Mouse (Mus musculus) embryo, embryonic 10 days (tissue): ENCODE results near the gene Mrpl32.

ENCODE experiments used
- DNase-seq: peaks from one replicate; pipeline ENCODE4 v3.0.0-alpha.2; 2015; ENCODE audit warnings: low spot score

Gene Mrpl32

DNA sequence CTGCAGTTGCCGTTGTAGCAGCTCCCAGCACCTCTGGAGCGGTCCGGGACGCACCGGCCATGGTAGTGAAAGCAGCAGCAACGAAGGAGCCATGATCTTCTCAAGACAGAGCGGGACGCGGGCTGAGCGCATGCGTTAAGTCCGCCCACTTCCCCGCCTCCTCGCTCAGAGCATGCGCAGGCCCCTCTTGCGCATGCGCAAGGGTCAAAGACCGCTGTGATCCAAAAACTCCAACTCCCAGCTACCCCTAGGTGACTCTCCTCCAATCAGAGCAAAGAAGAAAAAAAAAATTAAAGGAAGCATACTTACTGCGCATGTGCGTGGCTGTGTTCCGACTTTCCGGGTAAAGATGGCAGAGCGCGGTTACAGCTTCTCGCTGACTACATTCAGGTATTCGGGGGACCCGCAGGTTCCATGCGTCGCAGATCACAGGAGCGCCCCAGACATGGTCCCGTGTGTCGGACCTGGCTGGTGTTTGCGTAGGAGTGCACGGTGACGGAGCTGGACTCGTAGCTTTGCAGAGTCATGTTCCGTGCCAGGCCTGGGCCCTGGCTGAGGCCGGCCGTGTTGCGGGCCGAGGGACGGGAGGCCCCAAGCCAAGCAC, at the start of gene Mrpl32, which contains the start of gene Psma2:
TSS of gene Mrpl32 (minus strand) at position 240 of the 604 bp plus-strand sequence.
TSS of gene Psma2 (plus strand) at position 315 of the 604 bp plus-strand sequence.
- peak; percentile 98 for DNase-seq

DNA sequence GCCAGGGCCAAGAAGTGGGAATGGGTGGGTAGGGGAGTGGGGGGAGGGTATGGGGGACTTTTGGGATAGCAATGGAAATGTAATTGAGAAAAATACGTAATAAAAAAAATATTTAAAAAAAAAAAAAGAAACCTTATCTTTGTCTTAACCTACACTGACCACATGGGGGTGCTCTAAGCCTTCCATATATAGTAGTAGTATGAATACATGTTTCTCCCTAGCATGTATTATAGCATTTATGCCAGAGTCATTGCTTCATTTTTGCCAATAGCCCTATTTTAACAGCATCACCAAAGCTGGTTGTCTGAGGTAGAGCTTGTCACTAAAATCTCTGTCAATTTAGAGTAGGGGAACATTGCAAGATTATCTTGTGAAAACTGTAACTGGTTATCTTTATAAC, 36.3 kb upstream of the Mrpl32 start:
- peak; percentile 61 for DNase-seq

DNA sequence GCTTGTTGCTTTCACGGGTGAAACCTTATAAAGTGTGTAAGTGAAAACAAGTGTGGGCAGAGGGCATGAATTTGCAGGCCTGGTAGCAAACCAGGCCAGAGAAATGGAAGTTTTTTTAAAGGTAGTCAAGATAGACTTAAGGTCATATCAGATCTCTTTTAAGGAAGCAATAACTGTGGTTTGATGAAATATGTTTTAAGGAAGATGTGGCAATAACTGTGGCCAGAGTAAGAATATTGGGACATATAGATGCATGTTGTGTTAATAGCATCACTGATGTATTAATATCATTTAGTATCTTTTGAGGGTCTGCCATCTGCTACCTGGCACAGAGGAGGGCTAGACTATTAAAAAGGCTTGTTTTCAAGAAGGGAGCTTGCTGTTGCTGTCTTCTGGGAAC, 27.0 kb upstream of the Mrpl32 start:
- DNase-seq = no peak

DNA sequence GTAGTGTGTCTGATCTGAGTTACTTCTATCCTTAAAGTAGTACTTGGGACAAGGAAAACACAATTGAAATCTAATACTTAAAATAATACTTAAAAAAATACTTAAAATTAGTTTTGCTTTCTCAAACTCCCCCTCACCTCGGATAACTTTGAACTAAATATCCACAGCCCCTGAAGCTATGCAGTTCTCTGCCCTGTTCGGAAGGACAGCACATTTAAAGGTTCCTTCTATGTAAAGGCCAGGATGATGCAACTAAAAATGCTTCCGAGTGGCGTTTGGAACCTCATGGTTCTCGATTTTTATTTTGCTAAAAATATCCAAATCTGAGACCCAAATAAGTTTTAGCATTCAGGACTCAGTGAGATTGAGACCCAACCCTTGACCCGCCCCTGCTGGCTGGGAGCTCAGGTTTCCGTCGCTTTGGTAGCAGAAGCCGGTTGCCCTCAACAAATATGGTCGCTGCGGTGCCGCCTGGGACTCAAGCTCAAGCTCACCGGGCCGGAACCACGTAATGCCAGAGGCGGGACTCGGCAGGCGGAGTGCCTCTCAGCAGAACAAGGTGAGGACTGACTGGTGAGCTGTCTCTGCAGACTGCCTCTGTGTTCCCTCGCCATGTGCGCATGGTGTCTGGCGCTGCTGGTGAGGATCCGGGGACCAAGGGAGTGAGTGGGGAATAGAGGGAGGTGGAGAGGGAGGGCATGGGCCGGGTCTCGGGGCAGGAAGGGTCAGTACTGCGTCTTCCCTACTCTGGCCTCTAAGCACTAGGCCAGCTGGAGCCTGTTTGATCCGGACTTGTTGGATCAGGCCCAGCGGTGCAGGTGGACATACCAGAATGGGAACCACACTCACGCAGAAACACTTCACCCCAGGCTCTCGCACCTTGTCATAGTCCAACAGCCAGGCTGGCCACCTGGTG, 17.0 kb upstream of the Mrpl32 start, which contains the start of gene AW209491:
TSS of gene AW209491 (plus strand) at position 429 of the 916 bp plus-strand sequence.
- DNase-seq = peak; percentile 98

DNA sequence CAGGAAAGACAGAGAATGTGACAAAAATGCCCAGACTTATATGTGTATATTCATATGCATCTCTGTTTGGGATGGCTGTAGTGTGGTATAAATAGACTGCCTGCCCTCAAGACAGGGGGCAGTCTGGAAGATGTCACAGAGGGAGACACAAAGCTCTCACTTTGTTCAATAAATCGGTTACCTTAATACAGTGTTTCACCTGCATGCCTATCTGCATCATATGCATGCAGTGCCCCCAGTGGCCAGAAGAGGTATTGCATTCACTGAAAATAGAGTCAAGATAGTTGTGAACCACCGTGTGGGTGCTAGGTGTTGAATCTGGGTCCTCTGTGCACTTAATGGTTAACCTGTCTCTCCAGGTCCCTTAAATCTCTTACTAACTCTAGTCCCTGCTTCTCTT, 5.8 kb upstream of the Mrpl32 start:
- peak; percentile 70 for DNase-seq

DNA sequence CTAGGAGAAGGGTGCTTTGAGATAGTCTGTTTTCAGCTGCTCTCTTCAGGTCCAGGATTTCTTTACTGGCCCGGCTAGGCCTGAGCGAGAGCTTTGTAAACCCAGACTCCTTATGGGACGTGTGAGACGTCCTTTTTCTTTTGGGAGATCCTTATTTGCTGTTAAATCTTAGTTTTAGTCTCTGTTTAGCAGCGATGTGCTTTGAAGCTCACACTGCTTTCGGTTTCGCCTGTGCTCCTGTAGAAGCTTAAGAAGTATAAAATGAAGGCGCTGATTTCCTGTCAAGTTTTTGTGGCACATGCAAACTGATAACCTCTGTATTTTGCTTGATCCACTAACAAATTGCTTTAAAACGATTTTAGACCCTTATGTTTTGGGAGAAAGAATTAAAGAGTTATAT, 588 bp upstream of the Mrpl32 start:
- DNase-seq = no peak

DNA sequence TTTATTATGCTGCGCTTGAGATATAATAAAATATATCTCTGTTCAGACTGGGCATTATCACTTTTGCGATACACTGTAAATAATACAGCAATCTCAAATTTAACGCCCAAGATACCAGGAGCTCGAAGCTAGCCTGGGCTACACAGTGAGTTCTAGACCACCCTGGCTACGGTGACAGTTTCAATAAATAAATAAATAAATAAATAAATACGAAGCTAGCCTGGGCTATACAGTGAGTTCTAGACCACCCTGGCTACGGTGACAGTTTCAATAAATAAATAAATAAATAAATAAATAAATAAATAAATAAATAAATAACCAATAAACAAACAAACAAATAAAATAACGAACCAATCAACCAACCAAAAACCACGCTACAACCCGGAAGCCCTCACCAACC, 502 bp downstream of the Mrpl32 start:
- no peak for DNase-seq

DNA sequence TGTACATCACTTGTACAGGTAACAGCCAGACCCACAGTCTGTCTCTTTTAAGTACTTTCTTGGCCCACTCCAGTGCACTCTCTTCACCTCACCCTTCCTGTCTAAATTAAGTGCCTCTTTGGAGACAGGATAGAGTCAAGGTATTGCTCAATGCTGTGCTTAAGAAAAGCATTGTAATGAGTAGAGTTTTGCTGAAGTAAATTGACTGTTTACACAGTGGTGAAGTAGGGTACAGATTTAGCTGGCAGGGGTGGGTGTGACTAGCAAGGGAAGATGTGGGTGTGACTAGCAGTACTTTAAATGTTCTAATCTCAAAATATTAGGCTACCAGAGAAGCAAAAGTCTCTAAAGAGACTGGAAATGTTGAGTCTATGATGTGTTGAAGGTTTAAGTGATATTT, 5.3 kb downstream of the Mrpl32 start:
- DNase-seq = no peak

DNA sequence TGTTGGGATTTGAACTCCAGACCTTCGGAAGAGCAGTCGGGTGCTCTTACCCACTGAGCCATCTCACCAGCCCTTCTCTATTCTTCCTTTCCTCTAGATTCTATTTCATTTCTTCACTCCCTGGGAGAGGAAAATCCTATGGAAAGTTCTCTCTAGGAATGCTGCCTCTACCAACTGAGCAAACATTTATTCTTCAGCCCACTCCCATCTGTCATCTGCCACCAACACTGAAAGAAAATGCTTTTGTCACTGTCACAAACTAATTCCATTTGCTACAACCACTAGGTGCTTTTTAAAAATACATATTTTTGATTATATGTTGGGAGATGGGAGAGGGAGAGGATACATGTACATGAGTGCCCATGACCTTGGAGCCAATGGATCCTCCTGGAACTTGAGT, 10.2 kb downstream of the Mrpl32 start:
- DNase-seq = no peak

DNA sequence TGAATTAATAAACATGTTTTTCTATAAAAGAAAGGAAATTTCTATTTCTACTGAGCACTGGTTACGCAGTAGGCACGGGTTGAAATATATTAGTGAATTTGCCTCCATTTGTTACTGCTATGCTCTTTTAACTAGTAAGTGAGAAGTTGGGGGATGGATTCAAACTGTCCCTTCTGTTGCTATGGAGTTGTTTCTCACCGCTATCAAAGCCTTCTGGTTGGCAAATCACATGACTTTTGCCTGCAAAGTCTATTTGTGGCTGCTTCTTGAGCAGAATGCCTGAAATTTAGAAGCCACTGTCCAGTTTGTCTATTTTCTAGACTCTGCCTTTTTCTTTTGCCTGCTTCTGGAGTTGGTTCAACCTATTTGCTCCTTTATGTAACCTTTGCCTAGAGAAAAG, 32.6 kb downstream of the Mrpl32 start:
- DNase-seq = no peak

DNA sequence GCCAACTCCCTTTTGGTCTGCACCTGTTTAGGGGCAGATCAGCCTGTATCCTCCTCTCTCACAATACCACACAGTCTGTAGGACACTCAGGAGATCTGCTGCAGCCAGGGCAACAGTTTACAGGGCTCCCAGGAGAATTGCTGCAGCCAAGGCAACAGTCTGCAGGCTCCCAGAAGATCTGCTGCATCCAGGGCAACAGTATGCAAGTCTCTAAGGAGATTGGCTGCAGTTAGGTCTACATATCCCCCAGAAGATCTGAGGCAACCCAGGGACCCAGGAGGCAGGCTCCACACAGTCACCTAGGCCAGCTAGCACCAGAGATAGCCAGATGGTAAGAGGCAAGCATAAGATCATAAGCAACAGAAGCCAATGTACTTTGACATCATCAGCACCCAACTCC, 38.8 kb downstream of the Mrpl32 start:
- no peak for DNase-seq

DNA sequence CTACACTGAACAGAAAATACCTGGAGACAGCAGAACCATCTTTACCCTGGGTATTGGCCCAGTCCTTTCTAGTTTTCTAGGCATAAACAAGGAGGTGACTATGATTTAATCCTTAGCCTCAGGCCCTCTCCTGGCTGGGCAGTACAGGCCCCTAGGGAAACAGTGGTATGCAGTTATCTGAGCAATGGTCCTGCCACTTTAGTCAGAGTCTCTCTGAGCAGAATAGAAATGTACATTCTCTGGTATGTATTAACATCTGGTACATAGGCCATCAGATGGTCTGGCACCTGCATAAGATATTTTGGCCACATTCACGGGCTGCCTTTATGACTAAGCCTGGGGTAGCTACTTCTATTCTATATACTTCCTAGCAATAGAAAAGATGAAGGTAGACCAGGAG, 51.6 kb downstream of the Mrpl32 start:
- DNase-seq = no peak
